Mouse (Mus musculus): ENCODE measurements around the gene Wsb1.

- TF ChIP-seq CTCF (conservative IDR thresholded peaks at IDR 0.05; ENCODE audit: low read length) (peak; percentile 66), POU5F1 (IDR thresholded peaks at IDR 0.05; ENCODE audit: borderline replicate concordance, low read length) (no peak), NANOG (IDR thresholded peaks at IDR 0.05; ENCODE audit: borderline replicate concordance, low read length) (no peak)
Observed at GRCm38 (mm10) chr11:79192176-79192575, 62.3 kb downstream of the Wsb1 start.
